Mouse (Mus musculus): ENCODE measurements around the gene C2cd4c.

The C2cd4c gene

GRCm38 (mm10) chr10:79638486-79639204 lies 24.8 kb upstream of the C2cd4c start:
- TF ChIP-seq NANOG (IDR thresholded peaks at IDR 0.05; ENCODE audit: borderline replicate concordance, low read length) (no peak), POU5F1 (IDR thresholded peaks at IDR 0.05; ENCODE audit: borderline replicate concordance, low read length) (no peak), CTCF (conservative IDR thresholded peaks at IDR 0.05; ENCODE audit: low read length) (no peak)
- no peaks in the 10 kb centered on the region for H3K9me3 ChIP-seq (ENCODE audit: low read length)
- H3K4me1 ChIP-seq (replicated peaks; ENCODE audit: low read depth, low read length): peaks cover 55% of the 10 kb centered on the region
- H3K4me3 ChIP-seq (replicated peaks; ENCODE audit: low read length): peak overlapping the region; percentile 91
- peaks cover 28% of the 10 kb centered on the region for H3K27me3 ChIP-seq (ENCODE audit: insufficient read depth, low read length)
- H3K36me3 ChIP-seq (ENCODE audit: insufficient read depth, low read length): no peaks in the 10 kb centered on the region

- no peak for TF ChIP-seq NANOG (IDR thresholded peaks at IDR 0.05; ENCODE audit: borderline replicate concordance, low read length)
- no peak for TF ChIP-seq POU5F1 (IDR thresholded peaks at IDR 0.05; ENCODE audit: borderline replicate concordance, low read length)
- TF ChIP-seq CTCF (conservative IDR thresholded peaks at IDR 0.05; ENCODE audit: low read length): no peak
- Histone ChIP-seq H3K9me3 (ENCODE audit: low read length) (no peaks in the 10 kb centered on the region), H3K4me3 (replicated peaks; ENCODE audit: low read length) (peak within 1 kb of the TSS; percentile 91), H3K36me3 (ENCODE audit: insufficient read depth, low read length) (no peaks in the 10 kb centered on the region), H3K27me3 (ENCODE audit: insufficient read depth, low read length) (peaks cover 28% of the 10 kb centered on the region), H3K4me1 (replicated peaks; ENCODE audit: low read depth, low read length) (peaks cover 47% of the 10 kb centered on the region)
These were observed 23.6 kb upstream of the C2cd4c start, which contains the start of gene Shc2 for GRCm38 (mm10) chr10:79637128-79638110. Shc2 (minus strand) TSS chr10:79637918.

GRCm38 (mm10) chr10:79636287-79636686 lies 22.5 kb upstream of the C2cd4c start:
- H3K4me3 ChIP-seq (replicated peaks; ENCODE audit: low read length): peak overlapping the region; percentile 91
- peaks cover 28% of the 10 kb centered on the region for H3K27me3 ChIP-seq (ENCODE audit: insufficient read depth, low read length)
- TF ChIP-seq CTCF (conservative IDR thresholded peaks at IDR 0.05; ENCODE audit: low read length) (no peak), POU5F1 (IDR thresholded peaks at IDR 0.05; ENCODE audit: borderline replicate concordance, low read length) (no peak), NANOG (IDR thresholded peaks at IDR 0.05; ENCODE audit: borderline replicate concordance, low read length) (no peak)
- peaks cover 45% of the 10 kb centered on the region for H3K4me1 ChIP-seq (replicated peaks; ENCODE audit: low read depth, low read length)
- H3K36me3 ChIP-seq (ENCODE audit: insufficient read depth, low read length): no peaks in the 10 kb centered on the region
- H3K9me3 ChIP-seq (ENCODE audit: low read length): no peaks in the 10 kb centered on the region

- Histone ChIP-seq H3K4me1 (replicated peaks; ENCODE audit: low read depth, low read length) (peaks cover 28% of the 10 kb centered on the region), H3K9me3 (ENCODE audit: low read length) (no peaks in the 10 kb centered on the region), H3K4me3 (replicated peaks; ENCODE audit: low read length) (no peak overlapping the region), H3K27me3 (ENCODE audit: insufficient read depth, low read length) (peaks cover 5% of the 10 kb centered on the region), H3K36me3 (ENCODE audit: insufficient read depth, low read length) (no peaks in the 10 kb centered on the region)
- TF ChIP-seq CTCF (conservative IDR thresholded peaks at IDR 0.05; ENCODE audit: low read length): no peak
- TF ChIP-seq POU5F1 (IDR thresholded peaks at IDR 0.05; ENCODE audit: borderline replicate concordance, low read length): no peak
- no peak for TF ChIP-seq NANOG (IDR thresholded peaks at IDR 0.05; ENCODE audit: borderline replicate concordance, low read length)
These were observed 19.4 kb upstream of the C2cd4c start for GRCm38 (mm10) chr10:79633006-79633777.

GRCm38 (mm10) chr10:79631432-79631831 lies 17.6 kb upstream of the C2cd4c start:
- TF ChIP-seq NANOG (IDR thresholded peaks at IDR 0.05; ENCODE audit: borderline replicate concordance, low read length) (no peak), CTCF (conservative IDR thresholded peaks at IDR 0.05; ENCODE audit: low read length) (no peak), POU5F1 (IDR thresholded peaks at IDR 0.05; ENCODE audit: borderline replicate concordance, low read length) (no peak)
- Histone ChIP-seq H3K4me3 (replicated peaks; ENCODE audit: low read length) (no peak overlapping the region), H3K9me3 (ENCODE audit: low read length) (no peaks in the 10 kb centered on the region), H3K36me3 (ENCODE audit: insufficient read depth, low read length) (no peaks in the 10 kb centered on the region), H3K27me3 (ENCODE audit: insufficient read depth, low read length) (no peaks in the 10 kb centered on the region), H3K4me1 (replicated peaks; ENCODE audit: low read depth, low read length) (peaks cover 27% of the 10 kb centered on the region)

- Histone ChIP-seq H3K27me3 (ENCODE audit: insufficient read depth, low read length) (no peaks in the 10 kb centered on the region), H3K4me3 (replicated peaks; ENCODE audit: low read length) (no peak overlapping the region), H3K9me3 (ENCODE audit: low read length) (no peaks in the 10 kb centered on the region), H3K4me1 (replicated peaks; ENCODE audit: low read depth, low read length) (peaks cover 20% of the 10 kb centered on the region), H3K36me3 (ENCODE audit: insufficient read depth, low read length) (no peaks in the 10 kb centered on the region)
- TF ChIP-seq NANOG (IDR thresholded peaks at IDR 0.05; ENCODE audit: borderline replicate concordance, low read length): no peak
- TF ChIP-seq POU5F1 (IDR thresholded peaks at IDR 0.05; ENCODE audit: borderline replicate concordance, low read length): no peak
- no peak for TF ChIP-seq CTCF (conservative IDR thresholded peaks at IDR 0.05; ENCODE audit: low read length)
These were observed 14.6 kb upstream of the C2cd4c start for GRCm38 (mm10) chr10:79628377-79628776.

- TF ChIP-seq POU5F1 (IDR thresholded peaks at IDR 0.05; ENCODE audit: borderline replicate concordance, low read length) (no peak), CTCF (conservative IDR thresholded peaks at IDR 0.05; ENCODE audit: low read length) (no peak), NANOG (IDR thresholded peaks at IDR 0.05; ENCODE audit: borderline replicate concordance, low read length) (no peak)
- H3K27me3 ChIP-seq (ENCODE audit: insufficient read depth, low read length): peaks cover 7% of the 10 kb centered on the region; the same call in 1 of the 2 replicates
- H3K4me3 ChIP-seq (replicated peaks; ENCODE audit: low read length): no peak overlapping the region
- H3K9me3 ChIP-seq (ENCODE audit: low read length): no peaks in the 10 kb centered on the region
- peaks cover 22% of the 10 kb centered on the region for H3K4me1 ChIP-seq (replicated peaks; ENCODE audit: low read depth, low read length)
- no peaks in the 10 kb centered on the region for H3K36me3 ChIP-seq (ENCODE audit: insufficient read depth, low read length)
These were observed 12.3 kb upstream of the C2cd4c start for GRCm38 (mm10) chr10:79626156-79626555.

All from E14TG2a.4 (cell line).